ENCODE assay signal across 17 mouse cellular contexts in the genomic region with DNA sequence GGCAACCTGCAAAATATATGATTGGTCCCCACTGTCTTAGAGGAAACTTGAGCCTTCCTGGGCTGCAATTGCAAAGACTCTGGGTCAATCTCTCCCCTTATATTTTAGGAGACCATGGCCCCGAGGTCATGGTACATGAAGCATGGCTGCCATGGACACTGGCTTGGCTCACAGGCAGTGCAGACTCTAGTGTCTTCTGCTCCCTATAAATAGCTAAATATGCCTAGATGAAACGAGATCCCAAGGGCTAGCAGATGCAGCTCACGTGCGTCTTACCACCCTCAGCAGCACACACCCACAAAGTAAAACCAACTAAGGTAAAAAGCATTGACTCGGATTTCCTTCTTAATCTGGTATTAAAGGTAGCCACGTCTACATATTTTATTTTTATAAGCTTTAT.
DNase-seq lines count a peak whose midpoint lies in the region; ATAC-seq and TF ChIP-seq lines count a peak whose summit lies in the region.
"Had no signal": no experiment of that assay in that cellular context is flagged by ENCODE, and none has a peak within 500 bp of the region (broad histone marks: within the 10 kb centered on the region; RNA-seq: fewer than 3 reads in every experiment).

No protein-coding gene starts in this region.

- DNase-seq in hindbrain, embryonic 10.5 days (ENCODE audit: low spot score): no peak
- DNase-seq in stomach, postnatal 0 days (ENCODE audit: low spot score): no peak
- DNase-seq in skeletal muscle tissue, adult 2 months (ENCODE audit: low read depth, low spot score): peak; percentile 50
- no peak for DNase-seq in left cerebral cortex, postnatal 36 days (ENCODE audit: low spot score in 2 of 2)
- DNase-seq: cerebellum, adult 9-10 months; gastrocnemius, postnatal 14 days; kidney, postnatal 36 days; lung, postnatal 14 days; right cerebral cortex, postnatal 4 days had no signal

- no peak overlapping the region for H3K4me2 ChIP-seq in hindbrain, embryonic 13.5 days
- no peak overlapping the region for H3K4me2 ChIP-seq in stomach, embryonic 15.5 days
- H3K4me2 ChIP-seq in stomach, postnatal 0 days (replicated peaks; ENCODE audit: low read depth): no peak overlapping the region
- no peak overlapping the region for H3K4me2 ChIP-seq in embryonic facial prominence, embryonic 15.5 days (replicated peaks)
- H3K4me2 ChIP-seq: midbrain, embryonic 15.5 days; neural tube, embryonic 12.5 days had no signal

- TF ChIP-seq CTCF in stomach, postnatal 0 days (IDR thresholded peaks at IDR 0.05; ENCODE audit: low read depth): no peak

- H3K4me1 ChIP-seq in hindbrain, embryonic 10.5 days (replicated peaks): peaks cover 18% of the 10 kb centered on the region
- H3K4me1 ChIP-seq in hindbrain, embryonic 13.5 days (replicated peaks): no peaks in the 10 kb centered on the region
- H3K4me1 ChIP-seq in stomach, embryonic 15.5 days: no peaks in the 10 kb centered on the region
- H3K4me1 ChIP-seq in stomach, postnatal 0 days (replicated peaks; ENCODE audit: control insufficient read depth, insufficient read depth): no peaks in the 10 kb centered on the region
- 0 out of 2 replicates have a peak, but pooled peaks cover 7% of the 10 kb centered on the region for H3K4me1 ChIP-seq in embryonic facial prominence, embryonic 15.5 days
- H3K4me1 ChIP-seq: midbrain, embryonic 15.5 days had no signal

- peak overlapping the region; percentile 76 for H3K27ac ChIP-seq in hindbrain, embryonic 10.5 days
- no peak overlapping the region for H3K27ac ChIP-seq in hindbrain, embryonic 13.5 days
- peak overlapping the region; percentile 31; the same call in 1 of the 2 replicates for H3K27ac ChIP-seq in stomach, embryonic 15.5 days
- no peak overlapping the region for H3K27ac ChIP-seq in stomach, postnatal 0 days (replicated peaks)
- H3K27ac ChIP-seq in embryonic facial prominence, embryonic 15.5 days (replicated peaks): peak overlapping the region; percentile 48
- H3K27ac ChIP-seq: liver, embryonic 14.5 days; midbrain, embryonic 15.5 days; neural tube, embryonic 12.5 days had no signal

- no peak overlapping the region for H3K9ac ChIP-seq in hindbrain, embryonic 13.5 days
- H3K9ac ChIP-seq in stomach, embryonic 15.5 days: no peak overlapping the region
- no peak overlapping the region for H3K9ac ChIP-seq in stomach, postnatal 0 days (ENCODE audit: low read length)
- H3K9ac ChIP-seq in embryonic facial prominence, embryonic 15.5 days: no peak overlapping the region
- H3K9ac ChIP-seq: liver, embryonic 14.5 days; midbrain, embryonic 15.5 days; neural tube, embryonic 12.5 days had no signal

- no peak for TF ChIP-seq EP300 in stomach, postnatal 0 days (optimal IDR thresholded peaks at IDR 0.05)

- H3K27me3 ChIP-seq in hindbrain, embryonic 10.5 days (ENCODE audit: insufficient read depth, poor library complexity, severe bottlenecking): no peaks in the 10 kb centered on the region
- H3K27me3 ChIP-seq in hindbrain, embryonic 13.5 days: no peaks in the 10 kb centered on the region
- no peaks in the 10 kb centered on the region for H3K27me3 ChIP-seq in stomach, embryonic 15.5 days (replicated peaks)
- no peaks in the 10 kb centered on the region for H3K27me3 ChIP-seq in stomach, postnatal 0 days (ENCODE audit: control insufficient read depth, insufficient read depth, low read length)
- no peaks in the 10 kb centered on the region for H3K27me3 ChIP-seq in embryonic facial prominence, embryonic 15.5 days
- H3K27me3 ChIP-seq: CH12.LX; midbrain, embryonic 15.5 days; neural tube, embryonic 12.5 days had no signal

- H3K9me3 ChIP-seq in hindbrain, embryonic 10.5 days: no peaks in the 10 kb centered on the region
- no peaks in the 10 kb centered on the region for H3K9me3 ChIP-seq in hindbrain, embryonic 13.5 days
- no peaks in the 10 kb centered on the region for H3K9me3 ChIP-seq in stomach, embryonic 15.5 days
- no peaks in the 10 kb centered on the region for H3K9me3 ChIP-seq in stomach, postnatal 0 days (ENCODE audit: control insufficient read depth, low read length)
- no peaks in the 10 kb centered on the region for H3K9me3 ChIP-seq in embryonic facial prominence, embryonic 15.5 days (replicated peaks)
- H3K9me3 ChIP-seq: midbrain, embryonic 15.5 days; neural tube, embryonic 12.5 days had no signal

- intact Hi-C loops in left cerebral cortex, postnatal 36 days (cut with DNase I): no loop called here

- 56% methylated on average over 6 of the region's 6 CpGs for WGBS in hindbrain, embryonic 10.5 days
- WGBS in hindbrain, embryonic 13.5 days: 64% methylated on average over 6 of the region's 6 CpGs
- WGBS in stomach, embryonic 15.5 days: 63% methylated on average over 6 of the region's 6 CpGs
- WGBS in stomach, postnatal 0 days: 63% methylated on average over 6 of the region's 6 CpGs
- 32% methylated on average over 6 of the region's 6 CpGs for WGBS in embryonic facial prominence, embryonic 15.5 days

- ATAC-seq in hindbrain, embryonic 13.5 days (ENCODE audit: low FRiP score): no peak
- no peak for ATAC-seq in stomach, embryonic 15.5 days (ENCODE audit: insufficient read depth, low FRiP score, low read depth)
- ATAC-seq in stomach, postnatal 0 days (ENCODE audit: low FRiP score, low TSS enrichment): no peak
- peak; percentile 57; the same call in 1 of the 2 replicates for ATAC-seq in embryonic facial prominence, embryonic 15.5 days (ENCODE audit: insufficient number of reproducible peaks, low FRiP score, low TSS enrichment, low read depth)
- ATAC-seq: forebrain, embryonic 16.5 days; midbrain, embryonic 15.5 days had no signal

- no peak overlapping the region for H3K4me3 ChIP-seq in hindbrain, embryonic 10.5 days
- no peak overlapping the region for H3K4me3 ChIP-seq in hindbrain, embryonic 13.5 days
- H3K4me3 ChIP-seq in stomach, embryonic 15.5 days (replicated peaks): no peak overlapping the region
- H3K4me3 ChIP-seq in stomach, postnatal 0 days (ENCODE audit: low read depth, low read length): no peak overlapping the region
- no peak overlapping the region for H3K4me3 ChIP-seq in embryonic facial prominence, embryonic 15.5 days (replicated peaks)
- H3K4me3 ChIP-seq: midbrain, embryonic 15.5 days; neural tube, embryonic 12.5 days had no signal

- H3K36me3 ChIP-seq in hindbrain, embryonic 10.5 days: no peaks in the 10 kb centered on the region
- H3K36me3 ChIP-seq in hindbrain, embryonic 13.5 days: no peaks in the 10 kb centered on the region
- no peaks in the 10 kb centered on the region for H3K36me3 ChIP-seq in stomach, embryonic 15.5 days
- H3K36me3 ChIP-seq in stomach, postnatal 0 days (ENCODE audit: control insufficient read depth, insufficient read depth, low read length): no peaks in the 10 kb centered on the region
- H3K36me3 ChIP-seq in embryonic facial prominence, embryonic 15.5 days: no peaks in the 10 kb centered on the region
- H3K36me3 ChIP-seq: midbrain, embryonic 15.5 days; neural tube, embryonic 12.5 days had no signal

Comparison
In these comparisons a context has a peak if more than half of its experiments do, and no peak if none do; other contexts are left out.
1. H3K27ac ChIP-seq: peak in hindbrain, embryonic 10.5 days (single experiment), stomach, embryonic 15.5 days (single experiment) and embryonic facial prominence, embryonic 15.5 days (single experiment); none in hindbrain, embryonic 13.5 days (single experiment) and stomach, postnatal 0 days (single experiment).